Mouse (Mus musculus) heart, postnatal 25 days (tissue): ENCODE data around the gene Sv2c. TPM values are rescaled to one million over a fixed set of nuclear protein-coding genes. Genes with fewer than 3 reads are reported as not detected.
"Not testable (repeated sequence)": the region's sequence is repeated elsewhere in the genome, so short reads cannot be mapped to it uniquely, and the experiment has no call there.

ENCODE experiments used
- DNase-seq: peaks from one replicate; pipeline ENCODE4 v3.0.0; 2022; ENCODE audit warnings: low spot score
- intact Hi-C: fragments of 180-260 bp; cut with DNase I; formaldehyde crosslinking; loops from one replicate; pipeline ENCODE4 v1.15.1; 2025
- total RNA-seq, 2 experiments: library from RNA; stranded (reverse); gene quantifications; 2 replicates each; pipeline ENCODE4 v1.2.3; 2021

Gene Sv2c
- total RNA-seq, 2 experiments from 2014 or later: 0.16 to 0.17 TPM

GRCm38 (mm10) chr13:96081276-96081675 is 51.1 kb downstream of the Sv2c start, which contains the start of gene Gm20075:
TSS of gene Gm20075 (minus strand) at chr13:96081376.
- DNase-seq, intact Hi-C loops: not testable (repeated sequence)

- intact Hi-C loops: no loop called here
- no peak for DNase-seq
Measured at GRCm38 (mm10) chr13:96073555-96073954, 58.8 kb downstream of the Sv2c start.

- DNase-seq: no peak
- intact Hi-C loops: no loop called here
Measured at GRCm38 (mm10) chr13:96052755-96053154, 79.6 kb downstream of the Sv2c start.

GRCm38 (mm10) chr13:96045396-96045795 is 87.0 kb downstream of the Sv2c start:
- DNase-seq: no peak
- intact Hi-C loops: no loop called here

- no peak for DNase-seq
- intact Hi-C loops: no loop called here
Measured at GRCm38 (mm10) chr13:96040275-96041042, 91.9 kb downstream of the Sv2c start.

- intact Hi-C loops: no loop called here
- DNase-seq: no peak
Measured at GRCm38 (mm10) chr13:96039536-96039935, 92.8 kb downstream of the Sv2c start.

GRCm38 (mm10) chr13:96030368-96031223 is 101.8 kb downstream of the Sv2c start:
- no peak for DNase-seq
- intact Hi-C loops: loop anchor here (2.0 kb wide), 2 partner anchors 344 to 564 kb away; no protein-coding TSS in a partner anchor

GRCm38 (mm10) chr13:96023858-96024257 is 108.5 kb downstream of the Sv2c start:
- intact Hi-C loops: no loop called here
- DNase-seq: no peak

- intact Hi-C loops: no loop called here
- DNase-seq: no peak
Measured at GRCm38 (mm10) chr13:96015516-96015915, 116.9 kb downstream of the Sv2c start.

GRCm38 (mm10) chr13:96010861-96011511 is 121.4 kb downstream of the Sv2c start:
- no peak for DNase-seq
- intact Hi-C loops: no loop called here

- intact Hi-C loops: no loop called here
- DNase-seq: no peak
Measured at GRCm38 (mm10) chr13:96008975-96009374, 123.4 kb downstream of the Sv2c start.

GRCm38 (mm10) chr13:96008154-96008553 is 124.2 kb downstream of the Sv2c start:
- intact Hi-C loops: no loop called here
- DNase-seq: no peak

- intact Hi-C loops: no loop called here
- no peak for DNase-seq
Measured at GRCm38 (mm10) chr13:96003539-96003938, 128.8 kb downstream of the Sv2c start.

- intact Hi-C loops: no loop called here
- DNase-seq: no peak
Measured at GRCm38 (mm10) chr13:96002475-96002874, 129.9 kb downstream of the Sv2c start.

- DNase-seq: no peak
Measured at GRCm38 (mm10) chr13:95999396-95999795, 133.0 kb downstream of the Sv2c start.

GRCm38 (mm10) chr13:95997294-95997693 is 135.1 kb downstream of the Sv2c start:
- DNase-seq: no peak
- intact Hi-C loops: no loop called here

More at GRCm38 (mm10) chr13:95999396-95999795, 133.0 kb downstream of the Sv2c start:
- intact Hi-C loops: no loop called here

- intact Hi-C loops: no loop called here
- DNase-seq: no peak
Measured at GRCm38 (mm10) chr13:95994705-95995703, 137.4 kb downstream of the Sv2c start.

GRCm38 (mm10) chr13:95988181-95988580 is 144.2 kb downstream of the Sv2c start:
- DNase-seq: no peak
- intact Hi-C loops: no loop called here

- DNase-seq: no peak
- intact Hi-C loops: no loop called here
Measured at GRCm38 (mm10) chr13:95987147-95987546, 145.2 kb downstream of the Sv2c start.
